Mouse (Mus musculus): Measurements from ENCODE around the gene Gpr83. TPM values are rescaled to one million over a fixed set of nuclear protein-coding genes. Genes with fewer than 3 reads are reported as not detected.
A peak's percentile ranks its signal among the peaks of the same experiment; 100 is the strongest.

Gene Gpr83
- total RNA-seq, 2 experiments from 2014 or later: 23.2 to 27.9 TPM

GRCm38 (mm10) chr9:14903581-14904378 is 43.8 kb downstream of the Gpr83 start, which contains the start of gene Izumo1r:
Gene Izumo1r (minus strand): TSS chr9:14903949.
- DNase-seq (ENCODE audit: low spot score in 2 of 2): no peak

- peak in 1 of 2 experiments; percentile 22 for DNase-seq (ENCODE audit: low spot score in 2 of 2)
Observed at GRCm38 (mm10) chr9:14904741-14905475, 44.9 kb downstream of the Gpr83 start.

GRCm38 (mm10) chr9:14905956-14906355 is 45.9 kb downstream of the Gpr83 start:
- DNase-seq (ENCODE audit: low spot score in 2 of 2): no peak

- DNase-seq (ENCODE audit: low spot score in 2 of 2): peak; percentile 22 to 48
Observed at GRCm38 (mm10) chr9:14907816-14908415, 47.9 kb downstream of the Gpr83 start.

GRCm38 (mm10) chr9:14909981-14910380 is 50.0 kb downstream of the Gpr83 start:
- no peak for DNase-seq (ENCODE audit: low spot score in 2 of 2)

- no peak for DNase-seq (ENCODE audit: low spot score in 2 of 2)
Observed at GRCm38 (mm10) chr9:14912037-14912436, 52.0 kb downstream of the Gpr83 start.

- no peak for DNase-seq (ENCODE audit: low spot score in 2 of 2)
Observed at GRCm38 (mm10) chr9:14917661-14918060, 57.7 kb downstream of the Gpr83 start.

GRCm38 (mm10) chr9:14918825-14919668 is 59.0 kb downstream of the Gpr83 start:
- DNase-seq (ENCODE audit: low spot score in 2 of 2): no peak

Other genes starting within 250 kb of the Gpr83 start
- gene Amotl1, start 215.2 kb upstream of the Gpr83 start, total RNA-seq (2021): 10 to 100 TPM; 18.3 to 19.8 TPM
- gene Piwil4, start 119.5 kb upstream of the Gpr83 start, total RNA-seq (2021): not detected
- gene Fut4, start 107.8 kb upstream of the Gpr83 start, total RNA-seq (2021): under 1 TPM; 0.21 to 0.23 TPM
- not detected for gene 1700012B09Rik, start 89.2 kb upstream of the Gpr83 start, total RNA-seq (2021)
- gene Mre11a, start 75.6 kb upstream of the Gpr83 start, total RNA-seq (2021): 10 to 100 TPM; 15.2 to 17.8 TPM
- gene Ankrd49, start 75.4 kb upstream of the Gpr83 start, total RNA-seq (2021): 10 to 100 TPM; 11.1 to 11.3 TPM
- gene Izumo1r, start 43.7 kb downstream of the Gpr83 start, total RNA-seq (2021): not detected
- 10 to 100 TPM; 26.4 to 28.6 TPM for gene Panx1, start 185.3 kb downstream of the Gpr83 start, total RNA-seq (2021)

Measured in left cerebral cortex, adult 18-20 months (tissue).